Mouse (Mus musculus): ENCODE results near the gene Slc25a54. TPM values are rescaled to one million over a fixed set of nuclear protein-coding genes. Genes with fewer than 3 reads are reported as not detected.

Slc25a54 gene
- polyA plus RNA-seq (2016; fragmentation: Nextera tagmentation; extraction: Ambion mirVana): not detected in 2 replicates

DNA sequence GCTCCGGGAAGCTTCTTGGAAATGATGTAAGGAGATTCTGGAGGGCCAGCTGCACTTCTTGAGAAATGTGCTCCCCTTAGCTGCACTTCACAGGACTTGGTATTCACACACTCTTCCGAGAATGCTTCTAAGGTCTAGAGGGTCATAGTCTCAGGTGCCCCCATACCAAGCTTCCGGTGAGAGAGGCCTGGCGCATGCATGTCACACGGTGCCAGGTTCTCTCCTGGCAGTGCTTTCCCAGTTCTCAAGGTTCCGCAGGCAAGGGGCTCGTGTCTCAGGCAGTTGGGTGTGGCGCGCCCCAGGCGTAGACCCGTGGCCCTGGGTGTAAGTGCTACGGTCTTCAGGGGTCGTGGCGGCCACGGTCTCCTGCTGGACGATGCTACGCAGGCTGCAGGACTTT lies at the start of gene Slc25a54:
Gene Slc25a54, plus strand, starts transcription at position 301 of the 400 bp plus-strand sequence.
- no peak within 1 kb of the TSS for H3K27ac ChIP-seq
- no peak within 1 kb of the TSS for H3K4me3 ChIP-seq
- no peaks in the 10 kb centered on the region for H3K4me1 ChIP-seq
- H3K27me3 ChIP-seq (ENCODE audit: low read depth, poor library complexity, severe bottlenecking): no peaks in the 10 kb centered on the region
- no peak for DNase-seq (ENCODE audit: low spot score)
- WGBS: 92% methylated on average over 17 of the region's 17 CpGs
- H3K36me3 ChIP-seq: no peaks in the 10 kb centered on the region
- no peaks in the 10 kb centered on the region for H3K9me3 ChIP-seq (replicated peaks)

DNA sequence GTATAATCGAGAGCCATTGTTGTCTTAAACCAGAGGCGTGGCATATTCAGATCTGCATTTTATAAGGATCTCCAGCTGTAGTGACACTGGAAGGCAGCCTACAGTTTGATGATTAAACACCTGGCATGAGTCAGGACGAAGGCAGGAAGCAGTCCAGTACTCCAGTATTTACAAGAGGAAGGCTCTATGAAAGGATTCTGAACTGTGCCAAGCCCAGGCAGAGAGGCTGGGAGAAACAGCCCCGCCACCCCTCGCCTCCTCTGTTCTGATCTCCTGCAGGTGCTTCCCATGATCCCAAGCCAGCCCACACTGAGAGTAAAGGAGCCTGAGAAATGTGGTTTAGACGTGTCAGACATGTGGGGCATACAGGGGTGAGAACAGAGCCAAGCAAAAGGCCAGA lies 49.5 kb upstream of the Slc25a54 start:
- Histone ChIP-seq H3K4me3 (no peak overlapping the region), H3K27ac (no peak overlapping the region), H3K4me1 (peaks cover 54% of the 10 kb centered on the region), H3K36me3 (no peaks in the 10 kb centered on the region), H3K27me3 (ENCODE audit: low read depth, poor library complexity, severe bottlenecking) (0 out of 2 replicates have a peak, but pooled peaks cover 6% of the 10 kb centered on the region), H3K9me3 (replicated peaks) (no peaks in the 10 kb centered on the region)
- DNase-seq (ENCODE audit: low spot score): no peak
- 75% methylated on average over 6 of the region's 6 CpGs for WGBS

DNA sequence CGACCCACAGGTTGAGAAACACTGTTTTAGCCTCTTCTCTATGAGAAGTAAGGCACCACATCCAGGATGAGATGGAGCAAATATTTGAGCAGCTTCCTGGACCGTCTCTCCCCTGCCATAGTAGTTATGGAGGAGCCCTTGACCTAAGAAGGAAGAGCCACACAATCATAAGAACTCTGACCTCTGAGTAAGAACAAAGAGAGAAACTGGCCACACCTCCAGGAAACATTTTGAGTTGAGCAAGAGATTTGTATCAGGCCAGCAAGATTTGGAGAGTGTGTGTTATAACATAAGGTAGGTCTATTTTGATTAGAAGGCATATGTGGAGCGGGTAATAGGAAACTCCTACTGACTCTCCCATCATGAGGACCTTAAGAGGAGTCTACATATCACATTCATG lies 48.6 kb upstream of the Slc25a54 start:
- Histone ChIP-seq H3K27ac (no peak overlapping the region), H3K27me3 (ENCODE audit: low read depth, poor library complexity, severe bottlenecking) (0 out of 2 replicates have a peak, but pooled peaks cover 1% of the 10 kb centered on the region), H3K9me3 (replicated peaks) (no peaks in the 10 kb centered on the region), H3K4me3 (no peak overlapping the region), H3K36me3 (no peaks in the 10 kb centered on the region), H3K4me1 (peaks cover 47% of the 10 kb centered on the region)
- WGBS: 89% methylated on average over 3 of the region's 3 CpGs
- no peak for DNase-seq (ENCODE audit: low spot score)

GRCm38 (mm10) chr3:109032306-109032705 lies 48.0 kb upstream of the Slc25a54 start:
- Histone ChIP-seq H3K36me3 (no peaks in the 10 kb centered on the region), H3K27ac (peak overlapping the region; percentile 56), H3K27me3 (ENCODE audit: low read depth, poor library complexity, severe bottlenecking) (no peaks in the 10 kb centered on the region), H3K9me3 (replicated peaks) (no peaks in the 10 kb centered on the region), H3K4me3 (no peak overlapping the region), H3K4me1 (peaks cover 41% of the 10 kb centered on the region)
- no peak for DNase-seq (ENCODE audit: low spot score)
- WGBS: 47% methylated on average over 2 of the region's 2 CpGs

GRCm38 (mm10) chr3:109034411-109034810 lies 45.9 kb upstream of the Slc25a54 start:
- no peak for DNase-seq (ENCODE audit: low spot score)
- Histone ChIP-seq H3K4me3 (no peak overlapping the region), H3K4me1 (peaks cover 32% of the 10 kb centered on the region), H3K36me3 (no peaks in the 10 kb centered on the region), H3K27me3 (ENCODE audit: low read depth, poor library complexity, severe bottlenecking) (no peaks in the 10 kb centered on the region), H3K27ac (no peak overlapping the region), H3K9me3 (replicated peaks) (no peaks in the 10 kb centered on the region)
- 91% methylated on average over 1 of the region's 1 CpGs for WGBS

DNA sequence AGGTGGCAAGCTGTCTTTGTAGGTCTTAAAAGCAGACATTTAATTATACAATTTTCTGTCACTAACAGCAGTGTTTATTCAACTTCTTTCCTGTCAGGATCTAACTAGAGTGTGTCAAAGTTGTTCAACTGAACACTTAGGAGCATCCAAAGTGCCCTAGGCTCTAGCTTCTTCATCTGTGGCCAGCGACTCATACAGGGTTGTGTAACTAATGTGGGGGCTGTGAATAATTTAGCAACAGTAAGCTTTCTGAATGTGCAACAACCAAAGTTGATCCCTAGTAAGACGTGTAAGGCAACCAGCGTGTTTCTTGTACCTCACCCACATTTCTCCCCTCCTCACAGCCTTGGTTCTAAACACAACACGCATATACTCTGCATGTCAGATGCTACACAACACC lies 39.4 kb upstream of the Slc25a54 start:
- 93% methylated on average over 4 of the region's 4 CpGs for WGBS
- H3K27ac ChIP-seq: no peak overlapping the region

DNA sequence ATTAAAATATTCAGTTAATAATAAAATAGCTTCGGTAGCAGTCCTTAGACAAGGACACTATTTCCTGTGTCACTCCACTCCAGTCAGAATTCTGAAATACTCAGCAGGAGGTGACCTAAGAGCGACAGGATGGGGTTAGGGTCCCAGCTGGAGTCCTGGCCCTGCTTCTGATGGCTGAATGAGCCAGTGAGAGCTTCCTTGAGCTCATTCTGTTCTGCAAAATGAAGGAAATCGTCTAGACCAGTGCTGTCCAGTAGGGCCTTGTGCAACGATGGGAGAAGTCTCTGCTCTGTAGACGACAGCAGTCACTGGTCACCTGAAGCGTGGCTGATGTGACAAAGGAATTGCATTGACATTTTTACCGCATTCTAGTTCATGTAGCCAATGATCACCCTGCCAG lies 36.9 kb upstream of the Slc25a54 start:
- H3K27ac ChIP-seq: no peak overlapping the region
- no peaks in the 10 kb centered on the region for H3K9me3 ChIP-seq (replicated peaks)
- peaks cover 6% of the 10 kb centered on the region; the same call in 1 of the 2 replicates for H3K4me1 ChIP-seq
- H3K27me3 ChIP-seq (ENCODE audit: low read depth, poor library complexity, severe bottlenecking): no peaks in the 10 kb centered on the region
- no peaks in the 10 kb centered on the region for H3K36me3 ChIP-seq
- H3K4me3 ChIP-seq: no peak overlapping the region
- peak; percentile 23 for DNase-seq (ENCODE audit: low spot score)
- 76% methylated on average over 7 of the region's 7 CpGs for WGBS

More for the DNA sequence above, 39.4 kb upstream of the Slc25a54 start:
- no peak overlapping the region for H3K4me3 ChIP-seq
- H3K4me1 ChIP-seq: no peaks in the 10 kb centered on the region
- H3K27me3 ChIP-seq (ENCODE audit: low read depth, poor library complexity, severe bottlenecking): no peaks in the 10 kb centered on the region
- H3K9me3 ChIP-seq (replicated peaks): no peaks in the 10 kb centered on the region
- no peaks in the 10 kb centered on the region for H3K36me3 ChIP-seq
- peak; percentile 9 for DNase-seq (ENCODE audit: low spot score)

DNA sequence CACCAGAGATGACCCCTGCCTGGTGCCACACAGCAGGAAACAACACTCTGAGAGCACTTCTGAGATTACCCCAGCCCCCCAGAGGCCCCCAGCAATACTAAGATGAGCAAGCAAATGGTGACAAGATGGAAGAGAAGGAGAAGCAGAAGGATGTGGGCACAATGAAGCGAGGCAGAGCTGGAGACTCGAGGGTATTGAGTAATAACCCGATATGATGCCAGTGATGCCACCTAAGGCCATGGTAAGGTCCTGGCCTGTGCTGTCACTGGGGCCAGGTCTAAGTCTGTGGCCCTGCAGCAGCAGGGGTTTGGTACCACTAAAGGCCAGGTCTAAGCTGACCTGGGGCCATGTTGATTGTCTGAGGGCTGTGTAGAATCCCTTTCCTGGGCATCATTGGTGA lies 33.8 kb upstream of the Slc25a54 start:
- Histone ChIP-seq H3K36me3 (no peaks in the 10 kb centered on the region), H3K4me1 (peaks cover 15% of the 10 kb centered on the region), H3K27me3 (ENCODE audit: low read depth, poor library complexity, severe bottlenecking) (no peaks in the 10 kb centered on the region), H3K4me3 (no peak overlapping the region), H3K27ac (no peak overlapping the region), H3K9me3 (replicated peaks) (no peaks in the 10 kb centered on the region)
- 85% methylated on average over 3 of the region's 3 CpGs for WGBS
- DNase-seq (ENCODE audit: low spot score): peak; percentile 11

- no peaks in the 10 kb centered on the region for H3K27me3 ChIP-seq (ENCODE audit: low read depth, poor library complexity, severe bottlenecking)
- H3K4me3 ChIP-seq: no peak overlapping the region
- H3K36me3 ChIP-seq: no peaks in the 10 kb centered on the region
- H3K27ac ChIP-seq: 0 out of 2 replicates have a peak overlapping the region, but pooled peaks have one; percentile 25
- DNase-seq (ENCODE audit: low spot score): peak; percentile 42
- no peaks in the 10 kb centered on the region for H3K9me3 ChIP-seq (replicated peaks)
- WGBS: 57% methylated on average over 6 of the region's 6 CpGs
- H3K4me1 ChIP-seq: peaks cover 17% of the 10 kb centered on the region
Observed at GRCm38 (mm10) chr3:109047707-109048283, 32.5 kb upstream of the Slc25a54 start.

- WGBS: 42% methylated on average over 11 of the region's 11 CpGs
- Histone ChIP-seq H3K27ac (peak overlapping the region; percentile 61; the same call in 1 of the 2 replicates), H3K9me3 (replicated peaks) (no peaks in the 10 kb centered on the region), H3K36me3 (no peaks in the 10 kb centered on the region), H3K4me1 (peaks cover 17% of the 10 kb centered on the region), H3K27me3 (ENCODE audit: low read depth, poor library complexity, severe bottlenecking) (no peaks in the 10 kb centered on the region), H3K4me3 (no peak overlapping the region)
- DNase-seq (ENCODE audit: low spot score): peak; percentile 29
Observed at GRCm38 (mm10) chr3:109051056-109051945, 29.0 kb upstream of the Slc25a54 start.

GRCm38 (mm10) chr3:109051946-109052331 lies 28.3 kb upstream of the Slc25a54 start:
- peak; percentile 12 for DNase-seq (ENCODE audit: low spot score)
- H3K27me3 ChIP-seq (ENCODE audit: low read depth, poor library complexity, severe bottlenecking): no peaks in the 10 kb centered on the region
- no peak overlapping the region for H3K27ac ChIP-seq
- no peaks in the 10 kb centered on the region for H3K9me3 ChIP-seq (replicated peaks)
- WGBS: 80% methylated on average over 6 of the region's 6 CpGs
- H3K36me3 ChIP-seq: no peaks in the 10 kb centered on the region
- H3K4me3 ChIP-seq: no peak overlapping the region
- peaks cover 17% of the 10 kb centered on the region for H3K4me1 ChIP-seq

GRCm38 (mm10) chr3:109059903-109060302 lies 20.4 kb upstream of the Slc25a54 start:
- Histone ChIP-seq H3K27ac (no peak overlapping the region), H3K9me3 (replicated peaks) (no peaks in the 10 kb centered on the region), H3K27me3 (ENCODE audit: low read depth, poor library complexity, severe bottlenecking) (no peaks in the 10 kb centered on the region), H3K36me3 (no peaks in the 10 kb centered on the region), H3K4me3 (no peak overlapping the region), H3K4me1 (no peaks in the 10 kb centered on the region)
- 81% methylated on average over 8 of the region's 8 CpGs for WGBS
- peak; percentile 3 for DNase-seq (ENCODE audit: low spot score)

- Histone ChIP-seq H3K27me3 (ENCODE audit: low read depth, poor library complexity, severe bottlenecking) (no peaks in the 10 kb centered on the region), H3K4me3 (no peak overlapping the region), H3K4me1 (no peaks in the 10 kb centered on the region), H3K27ac (no peak overlapping the region), H3K36me3 (no peaks in the 10 kb centered on the region), H3K9me3 (replicated peaks) (no peaks in the 10 kb centered on the region)
- 78% methylated on average over 7 of the region's 7 CpGs for WGBS
- DNase-seq (ENCODE audit: low spot score): no peak
Observed at GRCm38 (mm10) chr3:109062391-109062790, 17.9 kb upstream of the Slc25a54 start.
